Mouse (Mus musculus): ENCODE data around the gene F12. TPM values are rescaled to one million over a fixed set of nuclear protein-coding genes. Genes with fewer than 3 reads are reported as not detected.

Gene F12
- total RNA-seq, 1 experiment from 2014 or later = not detected

Other genes with a start within 250 kb of the F12 start
- gene Nsd1, start 217.0 kb downstream of the F12 start, total RNA-seq (2017) = 96.2 and 115 TPM in 2 replicates
- gene Prelid1, start 106.3 kb downstream of the F12 start, total RNA-seq (2017) = 66.6 and 67.8 TPM in 2 replicates
- 22.1 and 27.4 TPM in 2 replicates for gene Rab24, start 104.8 kb downstream of the F12 start, total RNA-seq (2017)
- gene Mxd3, start 97.0 kb downstream of the F12 start, total RNA-seq (2017) = 5.2 and 8.9 TPM in 2 replicates
- gene Lman2, start 64.0 kb downstream of the F12 start, total RNA-seq (2017) = 72.6 and 80.7 TPM in 2 replicates
- gene Rgs14, start 57.1 kb downstream of the F12 start, total RNA-seq (2017) = 10.7 and 13.7 TPM in 2 replicates
- not detected in 2 replicates for gene Slc34a1, start 28.6 kb downstream of the F12 start, total RNA-seq (2017)
- not detected in 2 replicates for gene Pfn3, start 11.6 kb downstream of the F12 start, total RNA-seq (2017)
- gene Grk6, start 18.3 kb upstream of the F12 start, total RNA-seq (2017) = 77.8 and 80.9 TPM in 2 replicates
- 0.25 TPM in 1 of 2 replicates, not detected in the other for gene Prr7, start 37.5 kb upstream of the F12 start, total RNA-seq (2017)
- gene Dbn1, start 61.3 kb upstream of the F12 start, total RNA-seq (2017) = 0.60 and 2.3 TPM in 2 replicates
- gene Pdlim7, start 86.9 kb upstream of the F12 start, total RNA-seq (2017) = 8.1 and 10.0 TPM in 2 replicates
- 4.1 and 15.5 TPM in 2 replicates for gene Dok3, start 102.5 kb upstream of the F12 start, total RNA-seq (2017)
- gene Ddx41, start 109.9 kb upstream of the F12 start, total RNA-seq (2017) = 53.7 and 58.2 TPM in 2 replicates
- 25.6 and 35.0 TPM in 2 replicates for gene Fam193b, start 144.3 kb upstream of the F12 start, total RNA-seq (2017)
- gene Tmed9, start 146.9 kb upstream of the F12 start, total RNA-seq (2017) = 100 and 114 TPM in 2 replicates
- gene B4galt7, start 173.1 kb upstream of the F12 start, total RNA-seq (2017) = 7.6 and 8.3 TPM in 2 replicates
- gene Caml, start 196.2 kb upstream of the F12 start, total RNA-seq (2017) = 56.5 and 58.0 TPM in 2 replicates
- gene Ddx46, start 208.2 kb upstream of the F12 start, total RNA-seq (2017) = 109 and 122 TPM in 2 replicates